Mouse (Mus musculus) myocyte (in vitro differentiated cells): Measurements from ENCODE around the gene Eras.

Experiments used
- MAX ChIP-seq: IDR thresholded peaks from one replicate; pipeline ENCODE4 v1.6.1; 2011; ENCODE audit warnings: low read depth, mild to moderate bottlenecking, control low read depth
- USF1 ChIP-seq: IDR thresholded peaks from one replicate; pipeline ENCODE4 v1.6.1; 2011; ENCODE audit warnings: low read depth, mild to moderate bottlenecking, control low read depth, moderate library complexity

DNA sequence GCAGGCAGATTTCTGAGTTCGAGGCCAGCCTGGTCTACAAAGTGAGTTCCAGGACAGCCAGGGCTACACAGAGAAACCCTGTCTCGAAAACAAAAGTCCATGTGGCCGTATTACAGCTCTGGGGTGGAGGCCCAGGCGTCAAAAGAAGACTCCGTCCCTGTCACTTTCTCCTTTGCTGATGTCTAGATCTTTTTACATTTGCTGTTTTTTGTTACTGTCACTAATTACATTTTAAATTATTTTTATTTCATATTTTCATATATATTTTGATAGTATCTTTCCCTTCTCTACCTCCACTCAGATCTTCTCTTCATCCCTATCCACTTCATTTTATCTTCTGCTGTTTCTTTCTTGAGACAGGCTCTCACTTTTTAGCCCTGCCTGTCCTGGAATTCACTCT lies 20.7 kb downstream of the Eras start, which contains the start of gene Gm10491:
- TF ChIP-seq USF1 (no peak), MAX (no peak)
